Mouse (Mus musculus): ENCODE measurements at regions not wholly inside any gene's neighbourhood (a gene's known extent, or its start where the extent isn't known, plus 50 kb on each side); places are given as distances from the start of the nearest gene placed in this dataset.

GRCm38 (mm10) chr1:186444701-186445131, 261.1 kb downstream of the Tgfb2 start:
- DNase-seq (ENCODE audit: low read depth): peak; percentile 79

- DNase-seq (ENCODE audit: low read depth): no peak
Measured at GRCm38 (mm10) chr1:186442160-186442559, 263.6 kb downstream of the Tgfb2 start.

DNA sequence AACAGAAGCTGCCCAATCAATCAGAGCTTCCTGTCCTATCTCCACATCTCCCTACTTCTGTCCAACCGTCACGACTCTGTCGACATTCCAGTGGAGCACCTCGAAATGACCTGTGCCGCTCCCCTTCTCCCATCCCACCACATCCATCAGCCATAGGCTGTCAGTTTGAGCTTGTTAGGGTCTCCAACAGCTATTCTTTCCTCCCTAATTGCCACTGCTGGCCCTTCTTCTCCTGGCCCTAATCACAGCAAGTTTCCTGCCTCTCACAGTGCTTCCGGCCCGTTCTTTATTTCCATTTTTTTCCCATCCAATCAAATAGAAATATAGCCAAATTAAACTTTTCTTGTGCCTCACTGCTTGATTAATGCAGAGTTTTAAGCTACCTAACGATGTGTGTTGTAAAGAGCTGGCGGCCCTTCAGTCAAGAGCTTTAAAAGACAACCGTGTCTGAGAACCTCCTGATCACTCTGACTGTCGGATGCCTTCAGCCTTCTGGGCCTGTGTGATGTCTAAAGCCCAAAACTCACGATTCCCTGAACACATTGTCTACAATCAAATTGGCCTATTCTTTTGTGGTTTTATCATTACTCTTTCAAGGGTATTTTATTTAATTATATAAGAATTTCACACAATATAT, 270.3 kb downstream of the Tgfb2 start:
- DNase-seq (ENCODE audit: low read depth): no peak

- DNase-seq (ENCODE audit: low read depth): no peak
Measured at GRCm38 (mm10) chr1:186434782-186435181, 271.0 kb downstream of the Tgfb2 start.

- no peak for DNase-seq (ENCODE audit: low read depth)
Measured at GRCm38 (mm10) chr1:186434007-186434406, 271.8 kb downstream of the Tgfb2 start.

GRCm38 (mm10) chr1:186433169-186433665, 272.6 kb downstream of the Tgfb2 start:
- DNase-seq (ENCODE audit: low read depth): no peak

- DNase-seq (ENCODE audit: low read depth): no peak
Measured at GRCm38 (mm10) chr1:186425421-186425820, 280.4 kb downstream of the Tgfb2 start.

- no peak for DNase-seq (ENCODE audit: low read depth)
Measured at GRCm38 (mm10) chr1:186424084-186424483, 281.7 kb downstream of the Tgfb2 start.

- DNase-seq (ENCODE audit: low read depth): no peak
Measured at GRCm38 (mm10) chr1:186417101-186417500, 288.7 kb downstream of the Tgfb2 start.

- DNase-seq (ENCODE audit: low read depth): no peak
Measured at GRCm38 (mm10) chr1:186415321-186415720, 290.5 kb downstream of the Tgfb2 start.

GRCm38 (mm10) chr1:186413886-186414245, 291.9 kb downstream of the Tgfb2 start:
- DNase-seq (ENCODE audit: low read depth): peak; percentile 53

GRCm38 (mm10) chr1:186413064-186413885, 292.5 kb downstream of the Tgfb2 start:
- DNase-seq (ENCODE audit: low read depth): no peak

DNA sequence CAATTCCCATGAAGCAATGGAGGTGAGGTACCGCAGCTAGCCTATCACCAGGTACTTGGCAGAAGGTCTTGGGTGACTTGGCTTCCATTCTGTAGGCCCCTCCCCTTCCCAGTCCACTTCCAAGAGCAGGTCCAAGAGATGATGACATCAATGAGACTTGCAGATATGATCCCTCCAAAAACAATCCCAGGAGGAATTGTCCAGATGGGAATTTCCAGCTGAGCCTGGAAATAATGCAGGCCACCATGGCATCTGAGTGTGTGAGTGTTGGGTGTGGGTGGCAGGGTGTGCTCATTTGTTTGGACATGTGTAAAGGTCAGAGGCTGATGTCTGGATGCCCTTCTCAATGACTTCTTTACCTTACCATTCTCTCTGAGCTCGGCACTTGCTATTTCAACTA, 293.5 kb downstream of the Tgfb2 start:
- DNase-seq (ENCODE audit: low read depth): no peak

DNA sequence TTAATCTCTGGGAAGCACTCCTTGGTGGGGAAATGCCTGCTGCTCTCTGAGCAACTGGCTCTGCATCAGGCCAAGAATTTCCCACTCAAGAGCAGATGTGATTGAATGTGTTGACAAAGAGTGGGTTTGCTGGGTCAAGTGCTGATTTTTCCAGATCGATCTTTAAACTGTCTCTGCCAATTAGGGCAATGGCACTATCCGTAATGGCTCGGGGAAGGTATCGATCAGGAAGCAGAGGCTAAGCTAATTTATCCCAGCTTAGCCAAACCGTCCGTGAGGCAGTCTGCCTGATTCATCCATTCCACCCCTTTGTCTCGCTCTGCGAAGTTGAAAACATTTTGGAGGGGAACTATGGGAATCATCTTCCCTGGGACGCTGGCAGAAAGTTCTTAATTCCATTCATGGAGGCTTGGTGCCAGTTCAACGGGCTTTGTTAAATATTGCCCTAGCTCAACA, 291.9 kb upstream of the Lyplal1 start:
- DNase-seq (ENCODE audit: low read depth): no peak

DNA sequence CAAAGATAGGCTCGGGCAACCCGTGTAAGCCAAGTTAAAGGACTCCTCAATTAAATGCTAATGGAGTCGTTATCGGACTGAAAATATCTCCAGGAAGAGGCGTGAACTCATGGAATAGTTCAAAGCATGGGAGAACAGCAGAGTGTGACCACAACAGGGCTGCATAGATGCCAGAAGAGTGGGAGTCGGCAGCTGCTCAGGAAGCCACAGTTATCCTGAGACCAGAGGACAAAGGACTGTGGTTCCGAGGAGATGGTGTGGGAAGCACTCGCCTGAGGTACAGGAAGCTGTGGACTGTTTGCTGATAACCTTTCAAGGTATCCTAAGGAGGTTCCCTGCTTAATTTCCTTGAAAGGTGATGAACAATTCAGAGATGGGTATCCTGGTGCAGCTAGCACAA, 290.5 kb upstream of the Lyplal1 start:
- no peak for DNase-seq (ENCODE audit: low read depth)

DNA sequence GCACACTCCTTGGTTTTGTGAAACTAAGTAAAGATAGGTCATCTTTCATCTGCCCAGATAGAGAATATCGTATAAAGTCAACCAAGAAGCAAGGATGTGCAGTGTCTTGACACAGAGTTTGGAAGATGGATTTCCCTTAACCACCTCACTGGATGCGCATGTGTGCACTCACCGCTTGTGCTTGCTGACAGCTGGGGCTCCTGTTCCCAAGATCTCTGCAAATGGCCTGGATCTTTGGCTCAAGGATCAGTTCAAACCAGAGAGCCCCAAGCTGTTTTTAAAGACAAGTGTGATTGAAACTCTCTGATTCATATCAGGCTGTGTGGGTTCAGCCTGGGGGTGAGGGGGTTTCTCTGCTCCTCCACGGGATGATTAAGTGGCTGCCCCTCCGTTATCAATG, 288.6 kb upstream of the Lyplal1 start:
- peak; percentile 33 for DNase-seq (ENCODE audit: low read depth)

DNA sequence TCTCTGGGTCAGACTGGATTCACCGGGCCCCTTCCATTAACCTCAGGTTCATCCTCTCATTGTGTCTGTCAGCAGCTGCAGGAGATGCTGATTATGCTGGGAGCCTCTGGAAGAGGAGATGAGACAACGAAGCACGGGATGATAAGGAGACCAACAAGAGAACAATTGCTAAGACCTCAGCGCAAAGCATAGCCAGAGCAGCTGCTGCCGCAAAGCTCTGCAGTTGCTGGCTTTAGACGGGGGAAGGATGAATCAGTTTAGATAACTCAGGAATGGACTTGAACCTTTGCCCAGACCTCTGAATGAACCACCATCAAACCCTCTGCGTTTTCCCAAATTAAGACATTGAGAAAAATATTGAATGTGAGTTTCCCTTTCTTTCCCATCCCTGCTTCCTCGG, 282.7 kb upstream of the Lyplal1 start:
- DNase-seq (ENCODE audit: low read depth): peak; percentile 91

- peak; percentile 62 for DNase-seq (ENCODE audit: low read depth)
Measured at GRCm38 (mm10) chr1:186393005-186393404, 275.9 kb upstream of the Lyplal1 start.

DNA sequence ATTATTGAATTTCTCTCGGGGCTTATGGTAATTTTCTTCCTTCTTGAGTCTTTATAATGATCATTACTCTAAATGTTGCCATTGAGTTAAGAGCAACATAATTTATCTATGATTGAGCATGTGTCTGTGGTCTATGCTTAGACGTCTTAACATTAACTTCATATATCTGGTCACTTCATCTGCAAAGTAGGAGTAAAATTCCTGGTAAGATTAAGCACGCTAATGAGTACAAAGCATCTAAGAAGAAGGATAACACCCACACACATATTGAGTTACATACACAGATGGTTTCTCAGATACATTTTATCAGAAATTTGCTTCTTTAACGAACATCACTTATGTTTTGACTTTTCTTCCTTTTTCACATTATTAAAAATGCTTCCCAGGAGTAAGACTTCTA, 267.3 kb upstream of the Lyplal1 start:
- no peak for DNase-seq (ENCODE audit: low read depth)

GRCm38 (mm10) chr1:186383453-186383852, 266.3 kb upstream of the Lyplal1 start:
- DNase-seq (ENCODE audit: low read depth): no peak

GRCm38 (mm10) chr1:186383006-186383405, 265.9 kb upstream of the Lyplal1 start:
- DNase-seq (ENCODE audit: low read depth): no peak

- DNase-seq (ENCODE audit: low read depth): peak; percentile 63
Measured at GRCm38 (mm10) chr1:186379938-186380847, 263.1 kb upstream of the Lyplal1 start.

Measured in NIH3T3 (cell line).